Mouse (Mus musculus) stomach, postnatal 0 days (tissue): ENCODE measurements at regions not wholly inside any gene's neighbourhood (a gene's known extent, or its start where the extent isn't known, plus 50 kb on each side); places are given as distances from the start of the nearest gene placed in this dataset.

ENCODE experiments used
- ATAC-seq: fragments of 200-750 bp; cut with Nextera tagmentation; 2 replicates; pipeline ENCODE4 v1.8.0; 2017; ENCODE audit not compliant: low FRiP score, low TSS enrichment
- DNase-seq: peaks from one replicate; pipeline ENCODE4 v3.0.0-alpha.2; 2016; ENCODE audit warnings: low spot score
- H3K27ac ChIP-seq: fragments of 300-500 bp; sonication (generic); replicated peaks from 2 replicates; pipeline ENCODE4 v1.5.1; 2014; ENCODE audit warnings: mild to moderate bottlenecking, control low read depth
- H3K27me3 ChIP-seq: fragments of 300-500 bp; sonication (generic); 2 replicates; pipeline ENCODE4 v1.6.1; 2014; ENCODE audit warnings: low read length; ENCODE audit not compliant: control insufficient read depth, insufficient read depth
- H3K36me3 ChIP-seq: fragments of 300-500 bp; sonication (generic); 2 replicates; pipeline ENCODE4 v1.6.1; 2014; ENCODE audit warnings: low read length, mixed read lengths; ENCODE audit not compliant: control insufficient read depth, insufficient read depth
- H3K4me1 ChIP-seq: fragments of 300-500 bp; sonication (generic); replicated peaks from 2 replicates; pipeline ENCODE4 v1.6.1; 2014; ENCODE audit warnings: antibody characterized with exemption; ENCODE audit not compliant: control insufficient read depth, insufficient read depth
- H3K4me2 ChIP-seq: fragments of 300-500 bp; sonication (generic); replicated peaks from 2 replicates; pipeline ENCODE4 v1.6.1; 2014; ENCODE audit warnings: low read depth, mild to moderate bottlenecking, control low read depth, moderate library complexity
- H3K4me3 ChIP-seq: fragments of 300-500 bp; sonication (generic); 2 replicates; pipeline ENCODE4 v1.5.1; 2014; ENCODE audit warnings: low read depth, low read length, control low read depth
- H3K9ac ChIP-seq: fragments of 300-500 bp; sonication (generic); 2 replicates; pipeline ENCODE4 v1.6.1; 2014; ENCODE audit warnings: mild to moderate bottlenecking, low read length, control low read depth, mixed read lengths
- H3K9me3 ChIP-seq: fragments of 300-500 bp; sonication (generic); 2 replicates; pipeline ENCODE4 v1.6.1; 2016; ENCODE audit warnings: low read length; ENCODE audit not compliant: control insufficient read depth
- CTCF ChIP-seq: IDR thresholded peaks from 2 replicates; pipeline ENCODE4 v1.5.1; 2016; ENCODE audit warnings: antibody characterized with exemption, low read depth, mild to moderate bottlenecking, moderate library complexity
- EP300 ChIP-seq: optimal IDR thresholded peaks from 2 replicates; pipeline ENCODE3; 2016; ENCODE audit warnings: antibody characterized with exemption
- WGBS: fragments of 180-500 bp; shearing (Covaris S2); extraction: QIAGEN DNeasy Blood & Tissue Kit; methylation state at CpG from one replicate; pipeline ENCODE4 v1.1.7; 2014; 5-methylcytosine and 5-hydroxymethylcytosine counted together

DNA sequence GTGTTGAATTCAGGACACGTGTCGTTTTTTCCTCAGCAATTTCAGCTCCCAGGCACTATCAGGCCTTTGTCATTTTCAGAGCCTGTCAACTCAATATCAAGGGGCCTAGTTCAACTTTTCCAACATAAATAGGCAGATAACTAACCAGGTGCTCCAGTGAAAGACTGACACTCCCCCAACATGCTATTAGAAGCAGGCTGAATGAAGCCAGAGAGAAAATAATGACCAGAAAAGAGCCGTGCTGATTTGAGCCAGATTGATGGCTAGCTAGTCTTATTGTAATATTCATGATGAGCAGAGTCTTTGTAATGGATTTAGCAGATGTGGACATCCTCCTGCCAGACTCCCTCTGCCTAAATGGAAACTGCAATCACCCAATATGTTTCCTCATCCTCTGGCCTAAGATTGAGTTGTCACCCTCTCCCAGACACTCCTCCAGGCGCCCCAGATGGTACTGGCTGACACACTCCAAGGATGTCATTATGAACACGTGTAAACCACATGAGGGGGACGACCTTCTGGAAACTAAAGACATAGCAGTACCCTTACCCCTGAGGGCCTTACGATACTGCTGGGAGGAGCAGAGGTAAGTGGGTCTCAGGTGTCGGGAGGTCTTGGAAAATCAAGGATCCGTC is 66.0 kb downstream of the Gm10260 start:
- ATAC-seq (no peak), DNase-seq (no peak)
- Histone ChIP-seq H3K27ac (no peak overlapping the region), H3K36me3 (no peaks in the 10 kb centered on the region), H3K27me3 (no peaks in the 10 kb centered on the region), H3K9ac (no peak overlapping the region), H3K4me3 (no peak overlapping the region), H3K9me3 (no peaks in the 10 kb centered on the region), H3K4me1 (no peaks in the 10 kb centered on the region), H3K4me2 (no peak overlapping the region)
- TF ChIP-seq EP300 (no peak), CTCF (no peak)
- WGBS = 72% methylated on average over 9 of the region's 9 CpGs

DNA sequence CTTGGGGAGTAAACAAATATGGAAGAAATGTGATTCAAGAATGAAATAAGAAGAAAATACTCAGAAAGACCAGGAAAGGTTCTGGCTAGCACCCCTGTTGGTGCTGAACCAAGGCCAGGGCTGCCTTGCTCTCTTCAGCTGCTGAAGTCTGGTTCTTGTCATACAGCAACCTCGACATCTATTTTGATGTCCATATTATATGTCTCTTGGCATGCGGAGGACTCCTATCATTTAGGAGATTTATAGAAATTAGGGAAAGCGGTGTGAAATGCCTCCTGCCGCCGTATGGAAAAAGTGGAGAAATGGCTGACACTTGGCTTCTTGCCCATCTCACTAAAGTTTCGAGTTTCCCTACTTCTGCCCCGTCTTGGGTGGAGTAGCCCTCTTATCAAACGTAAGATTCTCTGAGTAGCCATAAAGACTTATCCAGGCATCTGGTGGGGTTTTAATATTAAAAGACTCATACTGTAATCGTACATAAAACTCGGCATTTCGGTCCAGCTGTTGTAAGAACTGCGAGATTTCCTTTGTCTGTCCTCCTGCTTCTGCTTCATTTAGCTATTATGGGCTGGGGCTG is 72.0 kb downstream of the Gm10260 start:
- 58% methylated on average over 12 of the region's 12 CpGs for WGBS
- DNase-seq (no peak), ATAC-seq (no peak)
- H3K36me3 ChIP-seq = no peaks in the 10 kb centered on the region
- no peak overlapping the region for H3K4me3 ChIP-seq
- no peak overlapping the region for H3K27ac ChIP-seq
- H3K9ac ChIP-seq = no peak overlapping the region
- no peaks in the 10 kb centered on the region for H3K4me1 ChIP-seq
- TF ChIP-seq CTCF (no peak), EP300 (no peak)
- H3K4me2 ChIP-seq = no peak overlapping the region
- no peaks in the 10 kb centered on the region for H3K9me3 ChIP-seq
- H3K27me3 ChIP-seq = no peaks in the 10 kb centered on the region

DNA sequence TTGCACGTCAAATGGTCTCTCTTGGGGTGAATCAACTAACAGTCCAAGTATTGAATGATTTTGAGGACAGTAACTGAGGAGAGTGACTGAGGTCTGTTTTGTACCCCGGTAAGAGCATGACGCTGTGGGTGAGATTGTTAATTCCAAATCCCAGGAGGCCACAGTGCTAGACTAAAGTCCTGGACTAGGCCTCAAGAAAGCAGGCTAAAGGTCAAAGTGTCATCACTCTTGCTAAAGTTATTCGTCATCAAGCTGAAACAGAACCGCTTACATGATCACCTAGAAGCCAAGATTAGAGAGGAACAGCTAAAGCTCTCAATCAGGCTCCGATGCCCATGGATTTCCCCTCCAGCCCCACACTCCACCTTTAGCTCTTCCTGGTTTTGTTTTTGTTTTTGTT is 76.6 kb downstream of the Gm10260 start:
- Histone ChIP-seq H3K9ac (no peak overlapping the region), H3K9me3 (no peaks in the 10 kb centered on the region), H3K27ac (no peak overlapping the region), H3K27me3 (no peaks in the 10 kb centered on the region), H3K36me3 (no peaks in the 10 kb centered on the region), H3K4me2 (no peak overlapping the region), H3K4me1 (no peaks in the 10 kb centered on the region; the same call in 1 of the 2 replicates), H3K4me3 (no peak overlapping the region)
- DNase-seq (no peak), ATAC-seq (no peak)
- 90% methylated on average over 6 of the region's 6 CpGs for WGBS
- no peak for TF ChIP-seq EP300
- TF ChIP-seq CTCF = no peak

DNA sequence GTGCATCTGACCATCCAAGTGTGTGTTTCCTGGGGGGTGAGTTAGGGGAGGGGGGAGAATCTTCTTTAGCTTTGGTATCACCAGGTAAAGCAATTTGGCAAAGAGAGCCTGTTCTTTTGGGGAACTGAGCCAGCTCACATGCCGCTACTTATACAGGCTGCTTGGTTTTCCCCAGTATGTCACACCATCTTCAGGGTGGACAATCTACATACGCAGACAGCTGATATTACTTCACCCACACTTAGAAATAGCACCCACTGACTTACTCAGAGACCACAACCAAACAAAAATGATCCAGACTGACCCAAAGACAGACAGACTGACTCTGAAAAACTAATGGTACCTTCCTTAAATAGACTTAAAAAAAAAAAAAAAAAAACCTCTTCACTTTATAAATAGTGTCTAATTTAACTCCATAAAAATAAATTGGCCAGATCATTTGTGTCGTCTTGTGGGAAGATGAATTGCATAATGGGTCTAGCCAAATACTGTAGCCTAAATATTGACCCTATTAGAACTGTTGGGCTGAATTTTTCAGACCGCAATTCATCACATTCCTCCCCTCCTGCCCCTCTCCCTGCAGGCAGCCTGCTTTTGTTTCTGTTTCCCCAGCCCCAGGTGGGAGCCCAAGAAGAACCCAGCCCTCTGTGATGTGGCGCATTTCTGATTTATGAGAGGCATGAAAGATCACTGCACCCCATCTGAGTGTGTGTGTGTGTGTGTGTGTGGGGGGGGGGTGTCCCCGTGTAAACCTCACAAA is 79.0 kb downstream of the Gm10260 start:
- H3K27ac ChIP-seq = no peak overlapping the region
- no peak overlapping the region for H3K4me2 ChIP-seq
- no peaks in the 10 kb centered on the region for H3K9me3 ChIP-seq
- TF ChIP-seq EP300 (no peak), CTCF (no peak)
- no peak for ATAC-seq
- H3K4me3 ChIP-seq = no peak overlapping the region
- H3K36me3 ChIP-seq = no peaks in the 10 kb centered on the region
- DNase-seq = no peak
- 38% methylated on average over 6 of the region's 6 CpGs for WGBS
- no peaks in the 10 kb centered on the region; the same call in 1 of the 2 replicates for H3K4me1 ChIP-seq
- H3K27me3 ChIP-seq = no peaks in the 10 kb centered on the region
- H3K9ac ChIP-seq = no peak overlapping the region

DNA sequence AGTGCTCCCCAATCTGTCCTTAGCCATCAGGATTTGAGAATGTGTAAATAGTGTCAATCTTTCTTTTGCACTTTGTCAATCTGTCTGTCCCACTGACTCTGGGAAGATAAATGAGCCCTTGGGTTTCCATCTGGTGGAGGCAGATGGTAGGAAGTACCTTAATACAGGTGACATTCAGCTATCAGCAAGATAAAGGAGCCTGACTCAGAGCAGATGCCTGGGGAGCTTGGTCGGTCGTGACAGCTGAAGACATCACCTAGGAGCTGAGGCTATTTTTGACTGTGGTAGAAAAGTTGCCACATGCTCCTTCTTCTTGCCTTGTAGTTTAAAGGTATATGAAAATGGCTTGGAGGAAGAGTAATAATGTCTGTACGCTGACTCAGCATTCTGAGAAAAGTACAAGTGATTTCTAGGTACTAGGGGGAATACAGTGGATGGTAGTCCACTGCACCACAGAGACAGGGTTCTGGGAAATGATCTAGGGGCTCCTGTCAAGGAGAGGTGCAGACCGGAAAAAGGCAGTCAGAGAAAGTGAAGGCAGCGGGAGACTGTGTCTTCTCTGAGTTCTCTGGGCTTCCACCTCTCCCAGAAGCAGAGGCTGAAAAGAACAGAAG is 80.0 kb downstream of the Gm10260 start:
- H3K4me3 ChIP-seq = no peak overlapping the region
- H3K9me3 ChIP-seq = no peaks in the 10 kb centered on the region
- no peaks in the 10 kb centered on the region for H3K27me3 ChIP-seq
- no peak overlapping the region for H3K27ac ChIP-seq
- no peaks in the 10 kb centered on the region for H3K36me3 ChIP-seq
- DNase-seq = no peak
- H3K4me2 ChIP-seq = no peak overlapping the region
- no peak for ATAC-seq
- TF ChIP-seq EP300 (no peak), CTCF (no peak)
- 76% methylated on average over 5 of the region's 5 CpGs for WGBS
- no peak overlapping the region for H3K9ac ChIP-seq
- H3K4me1 ChIP-seq = no peaks in the 10 kb centered on the region; the same call in 1 of the 2 replicates
